ENCODE assay signal across 18 mouse cellular contexts in genomic region chr4:127174900-127175278, GRCm38 (mm10). TPM values are rescaled to one million over a fixed set of nuclear protein-coding genes. Genes with fewer than 3 reads are reported as not detected.
A peak's percentile ranks its signal among the peaks of the same experiment; 100 is the strongest.
DNase-seq lines count a peak whose midpoint lies in the region; ATAC-seq and TF ChIP-seq lines count a peak whose summit lies in the region.
"Had no signal": no experiment of that assay in that cellular context is flagged by ENCODE, and none has a peak within 500 bp of the region (broad histone marks: within the 10 kb centered on the region; RNA-seq: fewer than 3 reads in every experiment).

No protein-coding gene starts in this region.

- in situ Hi-C loops in ES-E14 (cut with MboI; ENCODE audit: low sequenced_read_pairs in 2 of 2, unreplicated experiment in 2 of 2) = no loop called here

- peak overlapping the region; percentile 94 for H3K27ac ChIP-seq in left cerebral cortex, adult 2 months
- no peak overlapping the region for H3K27ac ChIP-seq in ES-E14 (ENCODE audit: insufficient read depth, low read depth, low read length, poor library complexity, severe bottlenecking)
- H3K27ac ChIP-seq: embryonic facial prominence, embryonic 15.5 days; hindbrain, embryonic 15.5 days had no signal

- no peaks in the 10 kb centered on the region for H3K36me3 ChIP-seq in ES-E14 (ENCODE audit: control insufficient read depth, insufficient read depth, low read length, poor library complexity, severe bottlenecking)
- H3K36me3 ChIP-seq: embryonic facial prominence, embryonic 15.5 days; heart, embryonic 12.5 days; hindbrain, embryonic 15.5 days had no signal

- H3K9ac ChIP-seq in ES-E14 (ENCODE audit: insufficient read depth, low read depth, low read length, poor library complexity, severe bottlenecking) = no peak overlapping the region
- H3K9ac ChIP-seq: embryonic facial prominence, embryonic 15.5 days; heart, embryonic 12.5 days; hindbrain, embryonic 15.5 days; liver, postnatal 0 days had no signal

- DNase-seq in cerebellum, adult 11-12 months = peak; percentile 47
- no peak for DNase-seq in cerebellum, postnatal 4 days (ENCODE audit: low spot score in 2 of 2)
- DNase-seq in left cerebral cortex, adult 2 months (ENCODE audit: extremely low spot score in 1 of 2, low spot score in 2 of 2) = peak in 1 of 2 experiments; percentile 61
- no peak for DNase-seq in left cerebral cortex, postnatal 4 days
- DNase-seq in ES-E14 (ENCODE audit: low read depth, low spot score) = no peak
- peak; percentile 68 to 78 for DNase-seq in left cerebral cortex, postnatal 36 days (ENCODE audit: low spot score in 2 of 2)
- DNase-seq in liver = no peak
- DNase-seq: adrenal gland, postnatal 14 days; heart, postnatal 36 days; kidney, postnatal 10 days; liver, postnatal 0 days; lung, postnatal 14 days had no signal

- TF ChIP-seq CTCF in left cerebral cortex, adult 2 months (IDR thresholded peaks at IDR 0.05) = no peak

- H3K4me3 ChIP-seq in left cerebral cortex, adult 2 months = peak overlapping the region; percentile 47
- H3K4me3 ChIP-seq in ES-E14 (ENCODE audit: insufficient read depth in 1 of 2, low read depth in 1 of 2, low read length in 2 of 2, poor library complexity in 1 of 2, severe bottlenecking in 1 of 2) = peak overlapping the region; percentile 26 to 56
- H3K4me3 ChIP-seq: embryonic facial prominence, embryonic 15.5 days; heart, embryonic 12.5 days; hindbrain, embryonic 15.5 days; megakaryocyte, embryonic 14.5 days had no signal

- intact Hi-C loops in left cerebral cortex, adult 2 months (cut with DNase I) = no loop called here
- intact Hi-C loops in left cerebral cortex, postnatal 4 days (cut with DNase I) = loop anchor here (5.0 kb wide), 1 partner anchor 62 kb away; no protein-coding TSS in a partner anchor
- intact Hi-C loops in left cerebral cortex, postnatal 36 days (cut with DNase I) = loop anchor here (2.0 to 5.0 kb wide), 2 partner anchors 22 to 37 kb away; no protein-coding TSS in a partner anchor

- ATAC-seq in erythroid progenitor cell, adult 5-6 weeks (replicated peaks; ENCODE audit: low FRiP score, poor library complexity, severe bottlenecking) = no peak
- ATAC-seq: intestine, embryonic 16.5 days; liver, postnatal 0 days had no signal

- H3K4me1 ChIP-seq in ES-E14 (ENCODE audit: control insufficient read depth in 2 of 2, insufficient read depth in 2 of 2, low read length in 2 of 2, poor library complexity in 1 of 2) = peaks cover 10 to 45% of the 10 kb centered on the region in 2 experiments; a peak in 3 of 4 replicates
- H3K4me1 ChIP-seq: heart, embryonic 12.5 days had no signal

- no peaks in the 10 kb centered on the region for H3K9me3 ChIP-seq in ES-E14 (ENCODE audit: control insufficient read depth, insufficient read depth, low read depth, low read length)
- H3K9me3 ChIP-seq: embryonic facial prominence, embryonic 15.5 days; heart, embryonic 12.5 days; hindbrain, embryonic 15.5 days; megakaryocyte, embryonic 14.5 days had no signal

TF ChIP-seq in ES-E14, 5 proteins besides CTCF, POLR2A, EP300 and RAD21:
- TF ChIP-seq HCFC1 (IDR thresholded peaks at IDR 0.05; ENCODE audit: borderline replicate concordance, insufficient read depth, low read length) (no peak), CHD2 (IDR thresholded peaks at IDR 0.05; ENCODE audit: low read depth, low read length) (no peak), MAFK (IDR thresholded peaks at IDR 0.05; ENCODE audit: insufficient read depth, low read depth, low read length) (no peak), ZNF384 (IDR thresholded peaks at IDR 0.05; ENCODE audit: low read depth, low read length) (no peak), ZC3H11A (IDR thresholded peaks at IDR 0.05; ENCODE audit: borderline replicate concordance, low read depth, low read length) (no peak)

RNA-seq across cellular contexts. Expression of gene Dlgap3, which starts 5.9 kb away (rescaled TPM):
- total RNA-seq in left cerebral cortex, adult 2 months (2021) = 100 to 1,000 TPM; 372 to 403 TPM
- 100 to 1,000 TPM; 111 to 125 TPM for total RNA-seq in left cerebral cortex, postnatal 4 days (2021)
- total RNA-seq in ES-E14 (2012; rRNA removed) = 8.8 and 14.1 TPM in 2 replicates
- 100 to 1,000 TPM; 380 to 420 TPM for total RNA-seq in left cerebral cortex, postnatal 36 days (2021)
- not detected in 2 replicates for total RNA-seq in erythroid progenitor cell, adult 5-6 weeks (2015; ENCODE audit: low replicate concordance)
- not detected in 2 replicates for total RNA-seq in erythroid progenitor cell, adult 5-6 weeks (2017; ENCODE audit: low replicate concordance)

RNA-seq across cellular contexts. Expression of gene Tmem35b, which starts 51.4 kb away (rescaled TPM):
- total RNA-seq in left cerebral cortex, adult 2 months (2021) = 1 to 10 TPM; 4.1 to 4.2 TPM
- 1 to 10 TPM; 4.4 to 4.9 TPM for total RNA-seq in left cerebral cortex, postnatal 4 days (2021)
- total RNA-seq in ES-E14 (2012; rRNA removed) = 3.7 and 4.8 TPM in 2 replicates
- total RNA-seq in left cerebral cortex, postnatal 36 days (2021) = 1 to 10 TPM; 1.9 to 4.1 TPM
- 4.3 and 11.3 TPM in 2 replicates for total RNA-seq in erythroid progenitor cell, adult 5-6 weeks (2015; ENCODE audit: low replicate concordance)
- 0.45 and 2.3 TPM in 2 replicates for total RNA-seq in erythroid progenitor cell, adult 5-6 weeks (2017; ENCODE audit: low replicate concordance)

Comparison
In these comparisons a context has a peak if more than half of its experiments do, and no peak if none do; other contexts are left out.
1. DNase-seq: peak in cerebellum, adult 11-12 months (single experiment) and left cerebral cortex, postnatal 36 days (2 of 2); none in cerebellum, postnatal 4 days (0 of 2), left cerebral cortex, postnatal 4 days (single experiment), ES-E14 (single experiment) and liver (single experiment).